Mouse (Mus musculus) limb, embryonic 11.5 days (tissue): ENCODE measurements around the gene Itpr1. TPM values are rescaled to one million over a fixed set of nuclear protein-coding genes. Genes with fewer than 3 reads are reported as not detected.

ENCODE experiments used
- ATAC-seq: fragments of 200-750 bp; cut with Nextera tagmentation; 2 replicates; pipeline ENCODE4 v1.8.0; 2017; ENCODE audit warnings: low read depth; ENCODE audit not compliant: insufficient number of reproducible peaks, low FRiP score, low TSS enrichment
- DNase-seq: peaks from one replicate; pipeline ENCODE4 v3.0.0-alpha.2; 2015; ENCODE audit warnings: low spot score
- H3K27ac ChIP-seq: fragments of 300-500 bp; sonication (generic); replicated peaks from 2 replicates; pipeline ENCODE4 v1.5.1; 2014; ENCODE audit warnings: low read depth, mild to moderate bottlenecking, low read length
- H3K27me3 ChIP-seq: fragments of 300-500 bp; sonication (generic); 2 replicates; pipeline ENCODE4 v1.6.1; 2014; ENCODE audit warnings: mild to moderate bottlenecking, low read length, mixed read lengths; ENCODE audit not compliant: control insufficient read depth, insufficient read depth
- H3K36me3 ChIP-seq: fragments of 300-500 bp; sonication (generic); 2 replicates; pipeline ENCODE4 v1.6.1; 2014; ENCODE audit warnings: mild to moderate bottlenecking, low read length, moderate library complexity, mixed read lengths; ENCODE audit not compliant: control insufficient read depth, insufficient read depth
- H3K4me1 ChIP-seq: fragments of 300-500 bp; sonication (generic); 2 replicates; pipeline ENCODE4 v1.6.1; 2014; ENCODE audit warnings: low read length, mixed read lengths; ENCODE audit not compliant: control insufficient read depth, insufficient read depth
- H3K4me2 ChIP-seq: fragments of 300-500 bp; sonication (generic); 2 replicates; pipeline ENCODE4 v1.6.1; 2014; ENCODE audit warnings: low read depth, mild to moderate bottlenecking, moderate library complexity; ENCODE audit not compliant: severe bottlenecking
- H3K4me3 ChIP-seq: fragments of 300-500 bp; sonication (generic); 2 replicates; pipeline ENCODE4 v1.5.1; 2014; ENCODE audit warnings: low read depth, low read length
- H3K9ac ChIP-seq: fragments of 300-500 bp; sonication (generic); 2 replicates; pipeline ENCODE4 v1.6.1; 2014; ENCODE audit warnings: mild to moderate bottlenecking, low read length
- H3K9me3 ChIP-seq: fragments of 300-500 bp; sonication (generic); 2 replicates; pipeline ENCODE4 v1.6.1; 2016; ENCODE audit warnings: low read length; ENCODE audit not compliant: control insufficient read depth
- WGBS: fragments of 180-500 bp; shearing (Covaris S2); extraction: QIAGEN DNeasy Blood & Tissue Kit; methylation state at CpG from one replicate; pipeline ENCODE4 v1.1.7; 2014; 5-methylcytosine and 5-hydroxymethylcytosine counted together
- polyA plus RNA-seq: library from polyadenylated mRNA; unstranded; fragments of >200 nt; fragmentation: Nextera tagmentation; extraction: Ambion mirVana; gene quantifications from 2 replicates; pipeline ENCODE4 v1.2.1, GENCODE M21; 2014

The Itpr1 gene
- polyA plus RNA-seq, 1 experiment from 2014 or later, result 6.4 TPM

DNA sequence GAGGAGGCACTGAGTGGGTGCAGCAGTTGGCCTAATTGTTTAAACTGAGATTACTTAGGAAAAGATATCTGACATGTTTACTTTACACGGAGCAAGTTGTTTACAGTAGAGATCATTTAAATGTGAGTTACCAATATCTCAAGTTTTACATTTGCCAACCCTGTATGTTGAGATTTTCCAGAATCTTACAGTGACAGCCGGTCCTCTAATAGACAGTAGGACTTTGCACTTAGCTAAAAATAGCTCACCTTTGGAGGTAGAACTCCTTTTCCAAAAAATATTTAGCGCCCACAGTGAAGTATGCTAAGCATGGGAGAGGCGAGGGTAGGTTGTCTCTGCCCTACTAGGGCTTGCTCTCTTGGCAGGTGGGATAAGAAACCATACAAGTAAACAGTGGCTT lies 69.2 kb downstream of the Itpr1 start:
- ATAC-seq (no peak), DNase-seq (no peak)
- Histone ChIP-seq H3K4me3 (no peak overlapping the region), H3K4me1 (no peaks in the 10 kb centered on the region), H3K36me3 (no peaks in the 10 kb centered on the region), H3K27ac (no peak overlapping the region), H3K9ac (no peak overlapping the region), H3K9me3 (no peaks in the 10 kb centered on the region), H3K4me2 (no peak overlapping the region), H3K27me3 (no peaks in the 10 kb centered on the region)
- WGBS, result 86% methylated on average over 4 of the region's 4 CpGs

DNA sequence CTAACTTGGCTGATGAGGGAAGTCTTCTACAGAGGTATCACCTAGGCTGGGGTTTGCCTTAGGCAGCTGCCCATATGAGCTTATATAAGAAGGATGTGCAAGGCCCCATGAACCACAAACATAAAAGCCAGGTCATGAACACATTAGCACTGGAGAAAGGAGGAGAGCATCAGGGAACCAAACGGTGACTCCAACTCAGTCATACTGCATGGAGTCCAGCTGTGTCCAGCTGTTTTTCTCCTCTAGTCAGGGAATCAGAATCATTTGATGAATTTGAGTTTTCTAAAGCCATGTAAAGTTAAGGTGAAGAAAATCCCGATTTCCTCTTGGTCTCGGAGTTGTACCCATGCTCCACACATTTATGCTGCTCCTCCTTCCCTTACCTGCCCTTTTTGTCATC lies 69.7 kb downstream of the Itpr1 start:
- H3K4me3 ChIP-seq, result no peak overlapping the region
- ATAC-seq, result no peak
- no peaks in the 10 kb centered on the region for H3K4me1 ChIP-seq
- H3K27me3 ChIP-seq, result no peaks in the 10 kb centered on the region
- no peaks in the 10 kb centered on the region for H3K9me3 ChIP-seq
- no peak overlapping the region for H3K27ac ChIP-seq
- 89% methylated on average over 3 of the region's 3 CpGs for WGBS
- H3K9ac ChIP-seq, result no peak overlapping the region
- no peak for DNase-seq
- no peak overlapping the region for H3K4me2 ChIP-seq
- H3K36me3 ChIP-seq, result no peaks in the 10 kb centered on the region

DNA sequence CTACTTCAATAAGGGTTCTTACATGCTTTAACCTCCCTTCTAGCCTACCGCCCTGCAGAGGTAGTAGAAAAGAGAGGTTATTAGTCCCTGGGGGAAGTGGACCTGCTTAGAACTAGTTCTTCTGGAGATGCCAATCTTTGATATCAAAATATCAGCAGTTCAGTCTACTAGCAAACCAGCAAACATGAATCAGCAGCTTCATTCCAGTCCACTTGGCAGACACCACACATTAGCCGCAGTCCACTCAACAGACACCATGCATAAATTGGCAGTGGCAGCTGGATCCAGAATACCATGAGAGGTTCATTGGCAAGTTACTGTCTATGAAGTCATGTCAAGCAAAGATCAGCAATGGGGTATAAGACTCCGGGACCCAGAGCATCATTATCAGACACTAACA lies 71.8 kb downstream of the Itpr1 start:
- Histone ChIP-seq H3K27ac (no peak overlapping the region), H3K27me3 (no peaks in the 10 kb centered on the region), H3K4me3 (no peak overlapping the region), H3K9me3 (no peaks in the 10 kb centered on the region), H3K4me1 (no peaks in the 10 kb centered on the region), H3K9ac (no peak overlapping the region), H3K4me2 (no peak overlapping the region), H3K36me3 (no peaks in the 10 kb centered on the region)
- WGBS, result 96% methylated on average over 3 of the region's 3 CpGs
- no peak for ATAC-seq
- DNase-seq, result no peak

DNA sequence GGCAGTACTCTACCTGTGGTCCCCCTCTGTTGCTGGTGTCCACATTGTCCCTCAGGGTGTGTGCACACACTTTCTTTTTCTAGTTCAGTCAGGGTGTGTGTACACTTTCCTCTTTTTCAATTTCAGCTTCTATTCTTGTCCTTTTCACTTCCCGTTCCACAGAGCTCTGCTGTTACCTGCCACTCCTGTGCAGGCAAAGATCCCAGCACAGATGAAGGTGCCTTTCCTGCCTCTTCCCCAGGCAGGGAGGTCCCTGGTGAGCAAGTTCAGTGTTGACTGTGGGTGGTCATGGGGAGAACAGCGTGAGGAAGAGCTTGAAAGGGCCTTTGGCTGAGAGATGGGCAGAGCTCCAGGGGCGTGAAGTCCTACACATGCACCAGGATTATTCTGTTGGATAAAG lies 76.1 kb downstream of the Itpr1 start:
- no peaks in the 10 kb centered on the region for H3K9me3 ChIP-seq
- H3K27ac ChIP-seq, result no peak overlapping the region
- no peaks in the 10 kb centered on the region for H3K27me3 ChIP-seq
- no peak overlapping the region for H3K4me3 ChIP-seq
- ATAC-seq (no peak), DNase-seq (no peak)
- H3K4me1 ChIP-seq, result no peaks in the 10 kb centered on the region
- H3K36me3 ChIP-seq, result no peaks in the 10 kb centered on the region
- H3K9ac ChIP-seq, result no peak overlapping the region
- 72% methylated on average over 3 of the region's 3 CpGs for WGBS
- H3K4me2 ChIP-seq, result no peak overlapping the region

DNA sequence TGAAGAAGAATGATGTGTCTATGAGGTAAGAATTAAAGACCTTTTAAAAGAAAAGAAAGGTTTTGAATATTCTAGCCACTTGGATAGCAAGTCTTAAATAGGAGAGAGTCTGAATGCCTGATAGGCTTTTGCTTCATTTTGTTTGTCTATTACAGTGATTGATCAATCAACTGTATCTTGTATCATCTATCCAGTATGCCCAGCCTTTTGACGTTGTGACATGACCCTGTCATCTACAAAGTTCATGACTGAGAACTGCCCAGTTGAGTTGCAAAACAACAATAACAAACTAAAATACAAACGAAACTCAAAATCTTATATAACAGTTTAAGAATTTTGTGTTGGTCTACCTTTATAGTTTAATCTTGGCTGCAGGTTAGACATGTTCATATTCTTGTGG lies 78.1 kb downstream of the Itpr1 start:
- Histone ChIP-seq H3K9me3 (no peaks in the 10 kb centered on the region), H3K4me1 (no peaks in the 10 kb centered on the region), H3K9ac (no peak overlapping the region), H3K36me3 (no peaks in the 10 kb centered on the region), H3K27me3 (no peaks in the 10 kb centered on the region), H3K27ac (no peak overlapping the region), H3K4me3 (no peak overlapping the region), H3K4me2 (no peak overlapping the region)
- no peak for ATAC-seq
- no peak for DNase-seq
- 86% methylated on average over 2 of the region's 2 CpGs for WGBS

DNA sequence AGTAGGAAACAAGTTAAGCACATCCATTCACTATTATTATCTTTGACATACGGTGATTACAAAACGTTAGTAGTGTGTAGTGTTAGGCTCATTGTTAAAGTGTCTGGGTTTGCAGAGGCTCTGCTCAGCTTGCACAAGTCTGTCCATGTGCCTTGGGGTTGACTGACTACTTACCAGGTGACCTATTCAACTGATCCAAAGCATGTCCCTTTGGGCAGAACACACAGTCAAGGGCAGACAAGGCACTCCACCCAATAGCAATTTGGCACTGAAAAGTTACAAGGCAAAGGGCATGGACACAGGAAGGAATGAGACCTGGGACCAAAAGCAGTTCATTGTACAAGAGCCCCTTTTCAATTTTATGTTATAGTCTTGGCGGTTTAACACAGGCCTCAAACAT lies 78.7 kb downstream of the Itpr1 start:
- Histone ChIP-seq H3K9me3 (no peaks in the 10 kb centered on the region), H3K4me2 (no peak overlapping the region), H3K9ac (no peak overlapping the region), H3K27ac (no peak overlapping the region), H3K4me3 (no peak overlapping the region), H3K4me1 (no peaks in the 10 kb centered on the region), H3K36me3 (no peaks in the 10 kb centered on the region), H3K27me3 (no peaks in the 10 kb centered on the region)
- WGBS, result 92% methylated on average over 3 of the region's 3 CpGs
- DNase-seq (no peak), ATAC-seq (no peak)

DNA sequence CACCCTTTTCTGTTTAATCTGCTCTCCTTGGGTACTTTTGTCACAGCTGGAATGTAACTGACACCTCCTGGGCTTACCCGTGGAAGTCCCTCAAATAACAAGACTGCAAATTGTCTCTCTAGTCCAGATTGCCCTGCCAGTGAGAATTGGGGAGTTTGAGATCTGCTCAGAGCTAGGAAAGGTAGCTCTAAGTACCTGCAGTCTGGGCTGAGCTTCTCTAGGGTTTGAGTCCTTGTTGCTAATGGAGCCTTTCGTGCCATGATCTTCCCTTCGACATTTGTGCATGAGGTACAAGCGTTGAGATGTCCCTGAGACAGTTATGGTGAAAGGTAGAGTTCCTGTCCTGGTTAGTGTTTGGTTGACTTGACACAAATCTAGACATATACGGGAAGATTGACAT lies 89.0 kb downstream of the Itpr1 start:
- no peaks in the 10 kb centered on the region for H3K36me3 ChIP-seq
- ATAC-seq (no peak), DNase-seq (no peak)
- H3K9ac ChIP-seq, result no peak overlapping the region
- no peaks in the 10 kb centered on the region for H3K9me3 ChIP-seq
- no peak overlapping the region for H3K4me3 ChIP-seq
- no peak overlapping the region for H3K4me2 ChIP-seq
- 87% methylated on average over 5 of the region's 5 CpGs for WGBS
- peaks cover 4% of the 10 kb centered on the region; the same call in 1 of the 2 replicates for H3K4me1 ChIP-seq
- no peak overlapping the region for H3K27ac ChIP-seq
- H3K27me3 ChIP-seq, result no peaks in the 10 kb centered on the region

DNA sequence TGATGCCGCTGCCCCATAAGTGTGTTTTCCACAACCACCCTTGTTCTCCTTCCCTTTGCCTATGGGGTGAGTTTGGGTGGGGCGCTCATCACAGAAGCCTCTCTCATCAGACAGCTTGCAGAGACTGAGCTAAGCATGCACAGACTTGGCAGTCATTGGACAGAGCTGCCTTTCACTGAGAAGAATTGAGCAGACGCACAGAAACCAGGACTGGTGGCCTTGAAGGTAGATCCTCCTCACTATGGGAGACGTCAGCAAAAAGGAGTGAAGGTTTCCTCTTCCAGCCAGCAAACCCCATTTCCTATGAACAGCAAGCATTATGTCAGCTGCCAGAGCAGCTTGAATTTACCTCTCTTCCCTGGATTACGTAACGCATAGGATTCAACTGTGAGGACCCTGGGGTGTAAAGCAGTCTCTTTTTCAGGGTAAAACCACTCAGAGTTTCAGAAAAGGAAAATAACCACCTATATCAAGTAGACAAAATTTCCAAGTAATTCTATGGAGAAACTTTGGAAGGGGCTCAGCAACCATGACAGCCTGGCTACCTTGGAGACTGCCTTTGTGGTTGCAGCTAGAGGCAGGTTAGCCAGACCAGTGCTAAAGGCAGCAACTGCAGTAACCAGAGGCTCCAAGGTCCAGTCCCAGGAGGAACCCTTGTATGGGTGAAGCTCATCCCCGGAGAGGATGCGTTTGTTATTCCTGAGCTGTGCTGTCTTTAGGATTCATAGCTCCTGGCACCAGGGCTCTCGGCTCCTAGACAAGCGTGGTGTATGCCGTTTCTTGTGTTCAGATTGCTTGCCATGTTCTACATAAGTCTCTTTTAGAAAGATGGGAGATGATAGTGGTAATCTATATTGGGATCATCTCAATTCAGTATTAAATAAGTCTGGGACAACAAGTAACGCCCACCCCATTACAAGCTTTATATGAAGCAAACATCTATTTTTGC lies 91.0 kb downstream of the Itpr1 start:
- Histone ChIP-seq H3K9ac (no peak overlapping the region), H3K36me3 (no peaks in the 10 kb centered on the region), H3K4me1 (peaks cover 4% of the 10 kb centered on the region; the same call in 1 of the 2 replicates)

More for the DNA sequence above, 91.0 kb downstream of the Itpr1 start:
- no peak overlapping the region for H3K4me2 ChIP-seq
- ATAC-seq (no peak), DNase-seq (no peak)
- H3K27ac ChIP-seq, result no peak overlapping the region
- H3K9me3 ChIP-seq, result no peaks in the 10 kb centered on the region
- no peak overlapping the region for H3K4me3 ChIP-seq
- 87% methylated on average over 12 of the region's 12 CpGs for WGBS
- no peaks in the 10 kb centered on the region for H3K27me3 ChIP-seq
